Mouse (Mus musculus) testis, adult 2 months (tissue): ENCODE measurements around the gene Blm. TPM values are rescaled to one million over a fixed set of nuclear protein-coding genes. Genes with fewer than 3 reads are reported as not detected.

Experiments
- H3K27ac ChIP-seq: fragments of 200-500 bp; 2 replicates; pipeline ENCODE4 v1.5.1; 2012; ENCODE audit warnings: low read depth, low read length; ENCODE audit not compliant: control insufficient read depth, insufficient read depth
- H3K27me3 ChIP-seq: fragments of 200-500 bp; 2 replicates; pipeline ENCODE4 v1.6.1; 2012; ENCODE audit warnings: mild to moderate bottlenecking, low read length, moderate library complexity; ENCODE audit not compliant: control insufficient read depth, insufficient read depth
- H3K36me3 ChIP-seq: fragments of 200-500 bp; 2 replicates; pipeline ENCODE4 v1.6.1; 2012; ENCODE audit warnings: mild to moderate bottlenecking, low read length; ENCODE audit not compliant: control insufficient read depth, insufficient read depth
- H3K4me1 ChIP-seq: fragments of 200-500 bp; 2 replicates; pipeline ENCODE4 v1.6.1; 2012; ENCODE audit warnings: low read length; ENCODE audit not compliant: control insufficient read depth, insufficient read depth
- H3K4me3 ChIP-seq: fragments of 200-500 bp; 2 replicates; pipeline ENCODE4 v1.5.1; 2012; ENCODE audit warnings: low read depth, mild to moderate bottlenecking, low read length, moderate library complexity, mixed read lengths; ENCODE audit not compliant: control insufficient read depth
- CTCF ChIP-seq: fragments of 200-500 bp; IDR thresholded peaks from 2 replicates; pipeline ENCODE4 v1.5.1; 2012; ENCODE audit warnings: low read depth, mild to moderate bottlenecking, inconsistent platforms, low read length, moderate library complexity; ENCODE audit not compliant: control insufficient read depth, insufficient read depth, insufficient replicate concordance
- POLR2A ChIP-seq: fragments of 200-500 bp; IDR thresholded peaks from 2 replicates; pipeline ENCODE4 v1.6.1; 2012; ENCODE audit warnings: low read depth, mild to moderate bottlenecking, inconsistent platforms, low read length, moderate library complexity; ENCODE audit not compliant: control insufficient read depth
- polyA plus RNA-seq: library from polyadenylated mRNA; depleted of rRNA; stranded (reverse); fragments of >200 nt; gene quantifications from 2 replicates; pipeline ENCODE4 v1.2.3, GENCODE M21; 2012; rRNA removed

Gene Blm
- polyA plus RNA-seq: 6.3 and 7.0 TPM in 2 replicates

GRCm38 (mm10) chr7:80535009-80535744 lies at the start of gene Blm:
Gene Blm (minus strand): TSS chr7:80535119.
- Histone ChIP-seq H3K36me3 (no peaks in the 10 kb centered on the region), H3K27me3 (no peaks in the 10 kb centered on the region), H3K4me3 (peak within 1 kb of the TSS; percentile 98), H3K4me1 (peaks cover 5% of the 10 kb centered on the region; the same call in 1 of the 2 replicates), H3K27ac (peak within 1 kb of the TSS; percentile 95)
- TF ChIP-seq CTCF (no peak), POLR2A (peak; percentile 67)

GRCm38 (mm10) chr7:80583981-80584380 lies 49.1 kb upstream of the Blm start:
- TF ChIP-seq POLR2A (no peak), CTCF (no peak)
- no peak overlapping the region for H3K27ac ChIP-seq

GRCm38 (mm10) chr7:80582821-80583451 lies 48.0 kb upstream of the Blm start:
- H3K36me3 ChIP-seq: no peaks in the 10 kb centered on the region

More at GRCm38 (mm10) chr7:80583981-80584380, 49.1 kb upstream of the Blm start:
- Histone ChIP-seq H3K4me1 (peaks cover 8% of the 10 kb centered on the region), H3K4me3 (no peak overlapping the region), H3K36me3 (no peaks in the 10 kb centered on the region), H3K27me3 (no peaks in the 10 kb centered on the region)

GRCm38 (mm10) chr7:80580368-80580767 lies 45.4 kb upstream of the Blm start:
- Histone ChIP-seq H3K4me3 (no peak overlapping the region), H3K27ac (no peak overlapping the region), H3K36me3 (no peaks in the 10 kb centered on the region), H3K4me1 (peaks cover 2% of the 10 kb centered on the region; the same call in 1 of the 2 replicates), H3K27me3 (no peaks in the 10 kb centered on the region)
- TF ChIP-seq POLR2A (no peak), CTCF (peak; percentile 68; the same call in 1 of the 2 replicates)

More at GRCm38 (mm10) chr7:80582821-80583451, 48.0 kb upstream of the Blm start:
- no peak overlapping the region for H3K4me3 ChIP-seq
- peaks cover 8% of the 10 kb centered on the region for H3K4me1 ChIP-seq
- TF ChIP-seq POLR2A: no peak
- no peak for TF ChIP-seq CTCF
- no peak overlapping the region for H3K27ac ChIP-seq
- no peaks in the 10 kb centered on the region for H3K27me3 ChIP-seq

- no peak overlapping the region for H3K4me3 ChIP-seq
- H3K27me3 ChIP-seq: no peaks in the 10 kb centered on the region
- TF ChIP-seq CTCF (no peak), POLR2A (no peak)
- no peaks in the 10 kb centered on the region for H3K4me1 ChIP-seq
- H3K36me3 ChIP-seq: no peaks in the 10 kb centered on the region
- no peak overlapping the region for H3K27ac ChIP-seq
Measured at GRCm38 (mm10) chr7:80577417-80577980, 42.6 kb upstream of the Blm start.

- H3K27ac ChIP-seq: no peak overlapping the region
- no peaks in the 10 kb centered on the region for H3K36me3 ChIP-seq
- no peak overlapping the region for H3K4me3 ChIP-seq
- H3K27me3 ChIP-seq: no peaks in the 10 kb centered on the region
- H3K4me1 ChIP-seq: no peaks in the 10 kb centered on the region
- TF ChIP-seq CTCF (no peak), POLR2A (no peak)
Measured at GRCm38 (mm10) chr7:80576626-80577025, 41.7 kb upstream of the Blm start.

- H3K4me3 ChIP-seq: no peak overlapping the region
- no peaks in the 10 kb centered on the region for H3K27me3 ChIP-seq
- TF ChIP-seq CTCF (no peak), POLR2A (no peak)
- no peak overlapping the region for H3K27ac ChIP-seq
- H3K36me3 ChIP-seq: no peaks in the 10 kb centered on the region
- no peaks in the 10 kb centered on the region for H3K4me1 ChIP-seq
Measured at GRCm38 (mm10) chr7:80575750-80576149, 40.8 kb upstream of the Blm start.
